Mouse (Mus musculus) thymus, adult 2 months (tissue): ENCODE data around the gene Kcnk6. TPM values are rescaled to one million over a fixed set of nuclear protein-coding genes. Genes with fewer than 3 reads are reported as not detected.

Source experiments
- DNase-seq: peaks from one replicate; pipeline ENCODE4 v3.0.0; 2021
- H3K27ac ChIP-seq: fragments of 200-500 bp; 2 replicates; pipeline ENCODE4 v1.5.1; 2012; ENCODE audit warnings: low read length, control low read depth; ENCODE audit not compliant: control insufficient read depth, insufficient read depth
- H3K27me3 ChIP-seq: fragments of 200-500 bp; 2 replicates; pipeline ENCODE4 v1.6.1; 2012; ENCODE audit warnings: mild to moderate bottlenecking, low read length, moderate library complexity, mixed read lengths; ENCODE audit not compliant: control insufficient read depth, insufficient read depth
- H3K36me3 ChIP-seq: fragments of 200-500 bp; 2 replicates; pipeline ENCODE4 v1.6.1; 2012; ENCODE audit warnings: mild to moderate bottlenecking, low read length, moderate library complexity; ENCODE audit not compliant: control insufficient read depth, insufficient read depth
- H3K4me1 ChIP-seq: fragments of 200-500 bp; replicated peaks from 2 replicates; pipeline ENCODE4 v1.6.1; 2012; ENCODE audit warnings: low read length; ENCODE audit not compliant: control insufficient read depth, insufficient read depth
- H3K4me3 ChIP-seq: fragments of 200-500 bp; 2 replicates; pipeline ENCODE4 v1.5.1; 2012; ENCODE audit warnings: mild to moderate bottlenecking, low read length, control low read depth, moderate library complexity; ENCODE audit not compliant: control insufficient read depth, insufficient read depth
- CTCF ChIP-seq: fragments of 200-500 bp; IDR thresholded peaks from 2 replicates; pipeline ENCODE4 v1.5.1; 2012; ENCODE audit warnings: mild to moderate bottlenecking, control low read depth, low read length, moderate library complexity, borderline replicate concordance; ENCODE audit not compliant: control insufficient read depth, poor library complexity, insufficient read depth; ENCODE audit errors: extremely low read depth
- POLR2A ChIP-seq: fragments of 200-500 bp; IDR thresholded peaks from 2 replicates; pipeline ENCODE4 v1.6.1; 2012; ENCODE audit warnings: mild to moderate bottlenecking, low read length, control low read depth, moderate library complexity; ENCODE audit not compliant: control insufficient read depth, poor library complexity, insufficient read depth; ENCODE audit errors: extremely low read depth
- WGBS: fragments of 180-500 bp; shearing (Covaris S2); methylation state at CpG from one replicate; pipeline ENCODE4 v1.1.7; 2018; 5-methylcytosine and 5-hydroxymethylcytosine counted together
- polyA plus RNA-seq: library from polyadenylated mRNA; depleted of rRNA; stranded (reverse); fragments of >200 nt; gene quantifications from 2 replicates; pipeline ENCODE4 v1.2.3, GENCODE M21; 2012; rRNA removed

Gene Kcnk6
- polyA plus RNA-seq, 1 experiment, result 37.5 TPM

- Histone ChIP-seq H3K27ac (peak within 1 kb of the TSS; percentile 35; the same call in 1 of the 2 replicates), H3K4me3 (peak within 1 kb of the TSS; percentile 79), H3K27me3 (no peaks in the 10 kb centered on the region), H3K4me1 (peaks cover 10% of the 10 kb centered on the region), H3K36me3 (peaks cover 18% of the 10 kb centered on the region)
- under 1% methylated on average over 62 of the region's 62 CpGs for WGBS
- TF ChIP-seq CTCF, result 0 out of 2 replicates have a peak, but pooled peaks have one; percentile 63
- TF ChIP-seq POLR2A, result peak; percentile 96
- DNase-seq, result peak; percentile 97
Measured at GRCm38 (mm10) chr7:29180077-29180853, 52.0 kb downstream of the Kcnk6 start, which contains the start of gene Psmd8. Psmd8 (minus strand) TSS chr7:29180701.

- Histone ChIP-seq H3K36me3 (peaks cover 28% of the 10 kb centered on the region), H3K4me1 (peaks cover 10% of the 10 kb centered on the region), H3K27ac (no peak overlapping the region), H3K4me3 (peak overlapping the region; percentile 79), H3K27me3 (no peaks in the 10 kb centered on the region)
- no peak for DNase-seq
- TF ChIP-seq POLR2A (no peak), CTCF (no peak)
- WGBS, result 21% methylated on average over 7 of the region's 7 CpGs
Measured at GRCm38 (mm10) chr7:29179323-29179722, 53.0 kb downstream of the Kcnk6 start.

GRCm38 (mm10) chr7:29178106-29178505, 54.2 kb downstream of the Kcnk6 start:
- peaks cover 40% of the 10 kb centered on the region for H3K36me3 ChIP-seq
- H3K4me3 ChIP-seq, result no peak overlapping the region
- no peak for DNase-seq
- TF ChIP-seq POLR2A (no peak), CTCF (0 out of 2 replicates have a peak, but pooled peaks have one; percentile 21)
- H3K27ac ChIP-seq, result no peak overlapping the region
- 97% methylated on average over 4 of the region's 4 CpGs for WGBS
- H3K4me1 ChIP-seq, result peaks cover 10% of the 10 kb centered on the region
- H3K27me3 ChIP-seq, result no peaks in the 10 kb centered on the region

GRCm38 (mm10) chr7:29172390-29173016, 59.8 kb downstream of the Kcnk6 start:
- TF ChIP-seq CTCF (no peak), POLR2A (no peak)
- H3K27ac ChIP-seq, result no peak overlapping the region

More at GRCm38 (mm10) chr7:29172390-29173016, 59.8 kb downstream of the Kcnk6 start:
- peaks cover 47% of the 10 kb centered on the region for H3K36me3 ChIP-seq
- no peak overlapping the region for H3K4me3 ChIP-seq
- WGBS, result 95% methylated on average over 32 of the region's 32 CpGs
- H3K27me3 ChIP-seq, result peaks cover 21% of the 10 kb centered on the region
- DNase-seq, result no peak
- H3K4me1 ChIP-seq, result peaks cover 31% of the 10 kb centered on the region

Other genes with a start within 250 kb of the Kcnk6 start
- 0.19 and 0.24 TPM in 2 replicates for gene Ryr1, start 107.3 kb downstream of the Kcnk6 start, polyA plus RNA-seq
- 44.9 and 54.5 TPM in 2 replicates for gene Rasgrp4, start 97.7 kb downstream of the Kcnk6 start, polyA plus RNA-seq
- 88.8 and 92.3 TPM in 2 replicates for gene Fam98c, start 76.3 kb downstream of the Kcnk6 start, polyA plus RNA-seq
- gene Ggn, start 62.3 kb downstream of the Kcnk6 start, polyA plus RNA-seq, result 0.53 and 0.66 TPM in 2 replicates
- gene Spred3, start 62.1 kb downstream of the Kcnk6 start, polyA plus RNA-seq, result 2.2 and 2.7 TPM in 2 replicates
- gene Psmd8, start 51.8 kb downstream of the Kcnk6 start, polyA plus RNA-seq, result 254 and 284 TPM in 2 replicates
- 1.7 and 2.5 TPM in 2 replicates for gene Catsperg1, start 18.5 kb downstream of the Kcnk6 start, polyA plus RNA-seq
- 143 and 146 TPM in 2 replicates for gene Yif1b, start 5.8 kb upstream of the Kcnk6 start, polyA plus RNA-seq
- 3.6 and 3.7 TPM in 2 replicates for gene 2200002D01Rik, start 16.0 kb upstream of the Kcnk6 start, polyA plus RNA-seq
- gene Spint2, start 49.4 kb upstream of the Kcnk6 start, polyA plus RNA-seq, result 426 and 460 TPM in 2 replicates
- 5.4 and 5.8 TPM in 2 replicates for gene Ppp1r14a, start 56.8 kb upstream of the Kcnk6 start, polyA plus RNA-seq
- 1.6 and 1.8 TPM in 2 replicates for gene Dpf1, start 71.4 kb upstream of the Kcnk6 start, polyA plus RNA-seq